Mouse (Mus musculus): ENCODE data around the gene Psen2. TPM values are rescaled to one million over a fixed set of nuclear protein-coding genes. Genes with fewer than 3 reads are reported as not detected.

Psen2 gene
- 7.1 and 7.2 TPM in 2 replicates for polyA plus RNA-seq (2016; fragmentation: Nextera tagmentation; extraction: Ambion mirVana)

GRCm38 (mm10) chr1:180263364-180263997 lies at the start of gene Psen2:
Psen2 (minus strand) TSS chr1:180263438.
- Histone ChIP-seq H3K4me1 (peaks cover 7% of the 10 kb centered on the region), H3K27me3 (replicated peaks; ENCODE audit: low read depth, poor library complexity, severe bottlenecking) (peaks cover 22% of the 10 kb centered on the region), H3K27ac (replicated peaks) (no peak within 1 kb of the TSS), H3K36me3 (replicated peaks) (no peaks in the 10 kb centered on the region), H3K4me3 (no peak within 1 kb of the TSS), H3K9me3 (no peaks in the 10 kb centered on the region)
- WGBS = 21% methylated on average over 7 of the region's 7 CpGs
- DNase-seq (ENCODE audit: low spot score) = peak; percentile 52

- H3K36me3 ChIP-seq (replicated peaks) = no peaks in the 10 kb centered on the region
- no peaks in the 10 kb centered on the region for H3K9me3 ChIP-seq
- 40% methylated on average over 6 of the region's 6 CpGs for WGBS
- H3K27me3 ChIP-seq (replicated peaks; ENCODE audit: low read depth, poor library complexity, severe bottlenecking) = peaks cover 13% of the 10 kb centered on the region; the same call in 1 of the 2 replicates
- H3K4me3 ChIP-seq = 0 out of 2 replicates have a peak overlapping the region, but pooled peaks have one; percentile 56
- peak overlapping the region; percentile 63; the same call in 1 of the 2 replicates for H3K27ac ChIP-seq (replicated peaks)
- peak; percentile 46 for DNase-seq (ENCODE audit: low spot score)
- peaks cover 27% of the 10 kb centered on the region for H3K4me1 ChIP-seq
Measured at GRCm38 (mm10) chr1:180312792-180313311, 49.6 kb upstream of the Psen2 start.

GRCm38 (mm10) chr1:180312286-180312685 lies 49.0 kb upstream of the Psen2 start:
- Histone ChIP-seq H3K36me3 (replicated peaks) (no peaks in the 10 kb centered on the region), H3K27ac (replicated peaks) (peak overlapping the region; percentile 63; the same call in 1 of the 2 replicates), H3K4me1 (peaks cover 27% of the 10 kb centered on the region), H3K4me3 (no peak overlapping the region), H3K9me3 (no peaks in the 10 kb centered on the region), H3K27me3 (replicated peaks; ENCODE audit: low read depth, poor library complexity, severe bottlenecking) (peaks cover 12% of the 10 kb centered on the region; the same call in 1 of the 2 replicates)
- 55% methylated on average over 6 of the region's 6 CpGs for WGBS
- no peak for DNase-seq (ENCODE audit: low spot score)

- 74% methylated on average over 4 of the region's 4 CpGs for WGBS
- peaks cover 4% of the 10 kb centered on the region; the same call in 1 of the 2 replicates for H3K27me3 ChIP-seq (replicated peaks; ENCODE audit: low read depth, poor library complexity, severe bottlenecking)
- H3K36me3 ChIP-seq (replicated peaks) = no peaks in the 10 kb centered on the region
- H3K9me3 ChIP-seq = no peaks in the 10 kb centered on the region
- H3K4me1 ChIP-seq = peaks cover 32% of the 10 kb centered on the region
- DNase-seq (ENCODE audit: low spot score) = no peak
- H3K27ac ChIP-seq (replicated peaks) = no peak overlapping the region
- H3K4me3 ChIP-seq = no peak overlapping the region
Measured at GRCm38 (mm10) chr1:180308897-180309296, 45.7 kb upstream of the Psen2 start.

GRCm38 (mm10) chr1:180307661-180308060 lies 44.4 kb upstream of the Psen2 start:
- Histone ChIP-seq H3K27me3 (replicated peaks; ENCODE audit: low read depth, poor library complexity, severe bottlenecking) (peaks cover under 1% of the 10 kb centered on the region; the same call in 1 of the 2 replicates), H3K36me3 (replicated peaks) (no peaks in the 10 kb centered on the region), H3K4me3 (no peak overlapping the region), H3K27ac (replicated peaks) (no peak overlapping the region), H3K4me1 (peaks cover 30% of the 10 kb centered on the region), H3K9me3 (no peaks in the 10 kb centered on the region)
- WGBS = 57% methylated on average over 2 of the region's 2 CpGs
- no peak for DNase-seq (ENCODE audit: low spot score)

GRCm38 (mm10) chr1:180306889-180307288 lies 43.7 kb upstream of the Psen2 start:
- WGBS = 88% methylated on average over 9 of the region's 9 CpGs
- Histone ChIP-seq H3K27me3 (replicated peaks; ENCODE audit: low read depth, poor library complexity, severe bottlenecking) (no peaks in the 10 kb centered on the region; the same call in 1 of the 2 replicates), H3K27ac (replicated peaks) (no peak overlapping the region), H3K9me3 (no peaks in the 10 kb centered on the region), H3K36me3 (replicated peaks) (no peaks in the 10 kb centered on the region), H3K4me1 (peaks cover 29% of the 10 kb centered on the region), H3K4me3 (no peak overlapping the region)
- DNase-seq (ENCODE audit: low spot score) = no peak

GRCm38 (mm10) chr1:180303600-180303999 lies 40.4 kb upstream of the Psen2 start:
- Histone ChIP-seq H3K36me3 (replicated peaks) (no peaks in the 10 kb centered on the region), H3K4me3 (no peak overlapping the region), H3K4me1 (peaks cover 34% of the 10 kb centered on the region), H3K27ac (replicated peaks) (0 out of 2 replicates have a peak overlapping the region, but pooled peaks have one; percentile 5), H3K27me3 (replicated peaks; ENCODE audit: low read depth, poor library complexity, severe bottlenecking) (no peaks in the 10 kb centered on the region; the same call in 1 of the 2 replicates), H3K9me3 (no peaks in the 10 kb centered on the region)
- DNase-seq (ENCODE audit: low spot score) = no peak
- WGBS = 54% methylated on average over 5 of the region's 5 CpGs

- H3K27me3 ChIP-seq (replicated peaks; ENCODE audit: low read depth, poor library complexity, severe bottlenecking) = no peaks in the 10 kb centered on the region; the same call in 1 of the 2 replicates
- H3K27ac ChIP-seq (replicated peaks) = peak overlapping the region; percentile 8
- WGBS = 63% methylated on average over 12 of the region's 12 CpGs
- H3K4me3 ChIP-seq = no peak overlapping the region
- H3K9me3 ChIP-seq = no peaks in the 10 kb centered on the region
- H3K36me3 ChIP-seq (replicated peaks) = no peaks in the 10 kb centered on the region
- no peak for DNase-seq (ENCODE audit: low spot score)
- H3K4me1 ChIP-seq = peaks cover 38% of the 10 kb centered on the region
Measured at GRCm38 (mm10) chr1:180302253-180303120, 39.2 kb upstream of the Psen2 start.

- no peak for DNase-seq (ENCODE audit: low spot score)
- 44% methylated on average over 4 of the region's 4 CpGs for WGBS
- Histone ChIP-seq H3K4me3 (no peak overlapping the region), H3K27me3 (replicated peaks; ENCODE audit: low read depth, poor library complexity, severe bottlenecking) (no peaks in the 10 kb centered on the region; the same call in 1 of the 2 replicates), H3K4me1 (peaks cover 41% of the 10 kb centered on the region), H3K27ac (replicated peaks) (no peak overlapping the region), H3K36me3 (replicated peaks) (no peaks in the 10 kb centered on the region), H3K9me3 (no peaks in the 10 kb centered on the region)
Measured at GRCm38 (mm10) chr1:180300997-180301396, 37.8 kb upstream of the Psen2 start.

GRCm38 (mm10) chr1:180300292-180300691 lies 37.1 kb upstream of the Psen2 start:
- no peak overlapping the region for H3K4me3 ChIP-seq
- peaks cover 35% of the 10 kb centered on the region for H3K4me1 ChIP-seq
- no peak overlapping the region for H3K27ac ChIP-seq (replicated peaks)
- no peaks in the 10 kb centered on the region; the same call in 1 of the 2 replicates for H3K27me3 ChIP-seq (replicated peaks; ENCODE audit: low read depth, poor library complexity, severe bottlenecking)
- DNase-seq (ENCODE audit: low spot score) = no peak
- no peaks in the 10 kb centered on the region for H3K9me3 ChIP-seq
- no peaks in the 10 kb centered on the region for H3K36me3 ChIP-seq (replicated peaks)
- 90% methylated on average over 4 of the region's 4 CpGs for WGBS

- WGBS = 88% methylated on average over 4 of the region's 4 CpGs
- Histone ChIP-seq H3K9me3 (no peaks in the 10 kb centered on the region), H3K27ac (replicated peaks) (no peak overlapping the region), H3K36me3 (replicated peaks) (no peaks in the 10 kb centered on the region), H3K27me3 (replicated peaks; ENCODE audit: low read depth, poor library complexity, severe bottlenecking) (no peaks in the 10 kb centered on the region; the same call in 1 of the 2 replicates), H3K4me1 (peaks cover 32% of the 10 kb centered on the region), H3K4me3 (no peak overlapping the region)
- no peak for DNase-seq (ENCODE audit: low spot score)
Measured at GRCm38 (mm10) chr1:180299697-180300096, 36.5 kb upstream of the Psen2 start.

GRCm38 (mm10) chr1:180296088-180296487 lies 32.9 kb upstream of the Psen2 start:
- 88% methylated on average over 9 of the region's 9 CpGs for WGBS
- Histone ChIP-seq H3K9me3 (no peaks in the 10 kb centered on the region), H3K27ac (replicated peaks) (no peak overlapping the region), H3K27me3 (replicated peaks; ENCODE audit: low read depth, poor library complexity, severe bottlenecking) (no peaks in the 10 kb centered on the region), H3K4me1 (peaks cover 11% of the 10 kb centered on the region), H3K36me3 (replicated peaks) (no peaks in the 10 kb centered on the region), H3K4me3 (no peak overlapping the region)
- no peak for DNase-seq (ENCODE audit: low spot score)
